Mouse (Mus musculus) forebrain, embryonic 13.5 days (tissue): ENCODE measurements around the gene Gm4836. TPM values are rescaled to one million over a fixed set of nuclear protein-coding genes. Genes with fewer than 3 reads are reported as not detected.
"Not testable (repeated sequence)": the region's sequence is repeated elsewhere in the genome, so short reads cannot be mapped to it uniquely, and the experiment has no call there.

Source experiments
- ATAC-seq: fragments of 200-750 bp; cut with Nextera tagmentation; 2 replicates; pipeline ENCODE4 v1.8.0; 2017
- H3K27ac ChIP-seq: fragments of 300-500 bp; sonication (generic); 2 replicates; pipeline ENCODE4 v1.5.1; 2015; ENCODE audit warnings: inconsistent platforms, mild to moderate bottlenecking, moderate library complexity
- H3K27me3 ChIP-seq: fragments of 300-500 bp; sonication (generic); 2 replicates; pipeline ENCODE4 v1.6.1; 2015; ENCODE audit warnings: mild to moderate bottlenecking, inconsistent platforms
- H3K36me3 ChIP-seq: fragments of 300-500 bp; sonication (generic); 2 replicates; pipeline ENCODE4 v1.6.1; 2015; ENCODE audit warnings: mild to moderate bottlenecking, inconsistent platforms; ENCODE audit not compliant: poor library complexity, severe bottlenecking
- H3K4me1 ChIP-seq: fragments of 300-500 bp; sonication (generic); 2 replicates; pipeline ENCODE4 v1.6.1; 2015; ENCODE audit warnings: inconsistent platforms
- H3K4me2 ChIP-seq: fragments of 300-500 bp; sonication (generic); 2 replicates; pipeline ENCODE4 v1.6.1; 2015; ENCODE audit warnings: inconsistent platforms, mild to moderate bottlenecking, moderate library complexity
- H3K4me3 ChIP-seq: fragments of 300-500 bp; sonication (generic); 2 replicates; pipeline ENCODE4 v1.5.1; 2015; ENCODE audit warnings: mild to moderate bottlenecking, inconsistent platforms
- H3K9ac ChIP-seq: fragments of 300-500 bp; sonication (generic); 2 replicates; pipeline ENCODE4 v1.6.1; 2015; ENCODE audit warnings: mild to moderate bottlenecking, inconsistent platforms
- H3K9me3 ChIP-seq: fragments of 300-500 bp; sonication (generic); replicated peaks from 2 replicates; pipeline ENCODE4 v1.6.1; 2016; ENCODE audit warnings: inconsistent platforms
- WGBS: fragments of 180-500 bp; shearing (Covaris S2); methylation state at CpG from one replicate; pipeline ENCODE4 v1.1.7; 2015; 5-methylcytosine and 5-hydroxymethylcytosine counted together
- polyA plus RNA-seq: library from polyadenylated mRNA; unstranded; fragments of >200 nt; fragmentation: Nextera tagmentation; extraction: Ambion mirVana; gene quantifications from 2 replicates; pipeline ENCODE4 v1.2.1, GENCODE M21; 2015

The Gm4836 gene
- polyA plus RNA-seq: not detected in 2 replicates

DNA sequence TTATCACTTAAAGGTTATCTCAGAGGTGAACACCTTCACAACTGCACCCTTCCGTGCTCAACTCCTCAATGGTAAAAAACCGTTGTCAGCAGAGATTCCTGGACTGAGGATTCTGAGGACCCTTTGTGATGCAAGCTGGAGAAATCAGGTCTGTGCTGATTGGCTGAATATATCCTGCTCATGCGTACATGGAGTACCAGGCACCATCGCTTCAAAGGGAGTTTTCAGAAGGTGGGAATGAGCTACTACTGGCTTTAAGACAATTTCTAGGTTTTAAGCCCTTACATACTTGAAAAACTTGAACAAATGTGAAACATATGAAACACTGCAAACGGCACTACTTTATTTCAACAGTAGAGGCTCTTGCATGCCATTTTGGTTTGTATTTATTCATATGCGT is at the start of gene Gm4836:
Gene Gm4836 (minus strand): TSS at position 101 of the 400 bp plus-strand sequence.
- H3K4me3 ChIP-seq, H3K4me1 ChIP-seq, H3K36me3 ChIP-seq, ATAC-seq, H3K9me3 ChIP-seq, H3K27ac ChIP-seq, H3K9ac ChIP-seq, H3K4me2 ChIP-seq, H3K27me3 ChIP-seq: not testable (repeated sequence)
- no CpG with 5 or more reads among the region's 6 CpGs for WGBS
